Mouse (Mus musculus) kidney, postnatal 14 days (tissue): Measurements from ENCODE around the gene Osbpl9.

Source experiments
- DNase-seq: peaks from one replicate; pipeline ENCODE4 v3.0.0; 2022; ENCODE audit warnings: mixed read lengths

Gene Osbpl9

GRCm38 (mm10) chr4:109201582-109202424, at the start of gene Osbpl9:
TSS of gene Osbpl9 (minus strand) at chr4:109202272.
- DNase-seq = peak; percentile 99

- DNase-seq = peak; percentile 24
Measured at GRCm38 (mm10) chr4:109251605-109252004, 49.5 kb upstream of the Osbpl9 start.

GRCm38 (mm10) chr4:109245016-109245620, 43.0 kb upstream of the Osbpl9 start:
- DNase-seq = no peak

- DNase-seq = no peak
Measured at GRCm38 (mm10) chr4:109244506-109244905, 42.4 kb upstream of the Osbpl9 start.

GRCm38 (mm10) chr4:109241934-109242333, 39.9 kb upstream of the Osbpl9 start:
- peak; percentile 35 for DNase-seq

- DNase-seq = no peak
Measured at GRCm38 (mm10) chr4:109241221-109241620, 39.1 kb upstream of the Osbpl9 start.

GRCm38 (mm10) chr4:109238428-109239268, 36.6 kb upstream of the Osbpl9 start:
- DNase-seq = peak; percentile 64

GRCm38 (mm10) chr4:109236186-109236879, 34.3 kb upstream of the Osbpl9 start:
- DNase-seq = no peak

- no peak for DNase-seq
Measured at GRCm38 (mm10) chr4:109234806-109235350, 32.8 kb upstream of the Osbpl9 start.

GRCm38 (mm10) chr4:109234185-109234584, 32.1 kb upstream of the Osbpl9 start, which contains the start of gene Calr4:
TSS of gene Calr4 (plus strand) at chr4:109234485.
- DNase-seq = no peak

- DNase-seq = no peak
Measured at GRCm38 (mm10) chr4:109229766-109230279, 27.8 kb upstream of the Osbpl9 start.

GRCm38 (mm10) chr4:109226071-109226470, 24.0 kb upstream of the Osbpl9 start:
- no peak for DNase-seq

- DNase-seq = no peak
Measured at GRCm38 (mm10) chr4:109225606-109226005, 23.5 kb upstream of the Osbpl9 start.

GRCm38 (mm10) chr4:109224762-109225552, 22.9 kb upstream of the Osbpl9 start:
- DNase-seq = peak; percentile 27

GRCm38 (mm10) chr4:109222001-109222400, 19.9 kb upstream of the Osbpl9 start:
- DNase-seq = no peak

GRCm38 (mm10) chr4:109220441-109220940, 18.4 kb upstream of the Osbpl9 start:
- no peak for DNase-seq

- no peak for DNase-seq
Measured at GRCm38 (mm10) chr4:109218008-109218407, 15.9 kb upstream of the Osbpl9 start.

- DNase-seq = no peak
Measured at GRCm38 (mm10) chr4:109213986-109214385, 11.9 kb upstream of the Osbpl9 start.

- no peak for DNase-seq
Measured at GRCm38 (mm10) chr4:109210881-109211280, 8.8 kb upstream of the Osbpl9 start.

- no peak for DNase-seq
Measured at GRCm38 (mm10) chr4:109210253-109210652, 8.2 kb upstream of the Osbpl9 start.

- no peak for DNase-seq
Measured at GRCm38 (mm10) chr4:109207524-109207923, 5.5 kb upstream of the Osbpl9 start.
